Mouse (Mus musculus): ENCODE results near the gene Slc35a2.

DNA sequence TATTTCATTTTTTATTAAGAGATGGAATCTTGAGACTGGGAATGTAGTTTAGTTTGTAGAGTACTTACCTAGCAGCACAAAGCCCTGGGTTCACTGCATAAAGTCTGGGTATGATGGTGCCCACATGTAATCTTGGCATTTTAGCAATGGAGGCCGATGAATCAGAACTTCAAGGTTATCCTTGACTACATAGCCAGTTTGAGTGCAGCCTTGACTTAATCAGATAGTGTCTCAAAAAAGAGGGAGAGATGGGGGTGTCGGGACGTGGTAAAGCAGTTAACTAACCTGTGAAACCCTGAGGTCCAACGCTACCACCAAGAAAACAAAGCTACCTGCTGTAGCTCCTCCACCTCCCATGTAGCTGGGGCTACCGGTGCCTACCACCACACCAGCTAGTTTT lies 20.6 kb downstream of the Slc35a2 start:
- no peak for TF ChIP-seq EP300 (optimal IDR thresholded peaks at IDR 0.05)
- TF ChIP-seq CTCF (IDR thresholded peaks at IDR 0.05; ENCODE audit: low read depth), result no peak
